Mouse (Mus musculus) embryonic facial prominence, embryonic 14.5 days (tissue): ENCODE measurements around the gene Rhbdd3. TPM values are rescaled to one million over a fixed set of nuclear protein-coding genes. Genes with fewer than 3 reads are reported as not detected.

Source experiments
- ATAC-seq: fragments of 200-750 bp; cut with Nextera tagmentation; 2 replicates; pipeline ENCODE4 v1.8.0; 2017; ENCODE audit warnings: low read depth, moderate number of reproducible peaks, moderate TSS enrichment
- DNase-seq: peaks from one replicate; pipeline ENCODE4 v3.0.0-alpha.2; 2015; ENCODE audit warnings: low spot score
- H3K27ac ChIP-seq: fragments of 300-500 bp; sonication (generic); replicated peaks from 2 replicates; pipeline ENCODE4 v1.5.1; 2014; ENCODE audit warnings: low read depth, mild to moderate bottlenecking, low read length, moderate library complexity
- H3K27me3 ChIP-seq: fragments of 300-500 bp; sonication (generic); replicated peaks from 2 replicates; pipeline ENCODE4 v1.6.1; 2014; ENCODE audit warnings: low read length; ENCODE audit not compliant: control insufficient read depth, insufficient read depth
- H3K36me3 ChIP-seq: fragments of 300-500 bp; sonication (generic); 2 replicates; pipeline ENCODE4 v1.6.1; 2014; ENCODE audit warnings: low read length, mixed read lengths; ENCODE audit not compliant: control insufficient read depth, insufficient read depth
- H3K4me1 ChIP-seq: fragments of 300-500 bp; sonication (generic); 2 replicates; pipeline ENCODE4 v1.6.1; 2014; ENCODE audit warnings: antibody characterized with exemption, low read length; ENCODE audit not compliant: control insufficient read depth, insufficient read depth
- H3K4me2 ChIP-seq: fragments of 300-500 bp; sonication (generic); 2 replicates; pipeline ENCODE4 v1.6.1; 2014; ENCODE audit warnings: low read depth, mild to moderate bottlenecking, low read length, moderate library complexity, mixed read lengths
- H3K4me3 ChIP-seq: fragments of 300-500 bp; sonication (generic); 2 replicates; pipeline ENCODE4 v1.5.1; 2014; ENCODE audit warnings: low read depth, mild to moderate bottlenecking, low read length
- H3K9ac ChIP-seq: fragments of 300-500 bp; sonication (generic); 2 replicates; pipeline ENCODE4 v1.6.1; 2014; ENCODE audit warnings: low read depth, mild to moderate bottlenecking, low read length, moderate library complexity, mixed read lengths
- H3K9me3 ChIP-seq: fragments of 300-500 bp; sonication (generic); 2 replicates; pipeline ENCODE4 v1.6.1; 2016; ENCODE audit warnings: low read length; ENCODE audit not compliant: control insufficient read depth
- WGBS: fragments of 180-500 bp; shearing (Covaris S2); extraction: QIAGEN DNeasy Blood & Tissue Kit; methylation state at CpG from one replicate; pipeline ENCODE4 v1.1.7; 2014; 5-methylcytosine and 5-hydroxymethylcytosine counted together
- polyA plus RNA-seq: library from polyadenylated mRNA; unstranded; fragments of >200 nt; fragmentation: Nextera tagmentation; extraction: Ambion mirVana; gene quantifications from 2 replicates; pipeline ENCODE4 v1.2.1, GENCODE M21; 2014

Rhbdd3 gene
- polyA plus RNA-seq, 1 experiment from 2014 or later: 21.8 TPM

- Histone ChIP-seq H3K9ac (no peak overlapping the region), H3K4me1 (no peaks in the 10 kb centered on the region), H3K27ac (no peak overlapping the region), H3K4me3 (no peak overlapping the region), H3K9me3 (no peaks in the 10 kb centered on the region), H3K4me2 (no peak overlapping the region), H3K36me3 (peaks cover 3% of the 10 kb centered on the region; the same call in 1 of the 2 replicates), H3K27me3 (no peaks in the 10 kb centered on the region)
- WGBS: 69% methylated on average over 4 of the region's 4 CpGs
- ATAC-seq (no peak), DNase-seq (no peak)
Measured at GRCm38 (mm10) chr11:5125713-5126112, 27.0 kb downstream of the Rhbdd3 start.

GRCm38 (mm10) chr11:5129035-5129480 is 30.3 kb downstream of the Rhbdd3 start:
- Histone ChIP-seq H3K27me3 (no peaks in the 10 kb centered on the region), H3K4me3 (no peak overlapping the region), H3K36me3 (peaks cover 3% of the 10 kb centered on the region; the same call in 1 of the 2 replicates), H3K27ac (no peak overlapping the region), H3K9ac (no peak overlapping the region), H3K4me1 (no peaks in the 10 kb centered on the region), H3K4me2 (no peak overlapping the region), H3K9me3 (no peaks in the 10 kb centered on the region)
- ATAC-seq (peak; percentile 51; the same call in 1 of the 2 replicates), DNase-seq (peak; percentile 23)
- 62% methylated on average over 5 of the region's 5 CpGs for WGBS

GRCm38 (mm10) chr11:5130111-5130665 is 31.5 kb downstream of the Rhbdd3 start:
- no peaks in the 10 kb centered on the region for H3K4me1 ChIP-seq
- DNase-seq: no peak
- H3K27ac ChIP-seq: no peak overlapping the region
- ATAC-seq: no peak
- H3K9me3 ChIP-seq: no peaks in the 10 kb centered on the region
- H3K9ac ChIP-seq: no peak overlapping the region
- 52% methylated on average over 4 of the region's 4 CpGs for WGBS
- H3K36me3 ChIP-seq: peaks cover 3% of the 10 kb centered on the region; the same call in 1 of the 2 replicates
- H3K4me2 ChIP-seq: no peak overlapping the region
- H3K4me3 ChIP-seq: no peak overlapping the region
- H3K27me3 ChIP-seq: no peaks in the 10 kb centered on the region

GRCm38 (mm10) chr11:5132751-5133150 is 34.0 kb downstream of the Rhbdd3 start:
- H3K27ac ChIP-seq: no peak overlapping the region
- H3K9ac ChIP-seq: no peak overlapping the region
- no peaks in the 10 kb centered on the region for H3K27me3 ChIP-seq
- DNase-seq (peak; percentile 41), ATAC-seq (no peak)
- H3K4me2 ChIP-seq: no peak overlapping the region
- peaks cover under 1% of the 10 kb centered on the region; the same call in 1 of the 2 replicates for H3K36me3 ChIP-seq
- no peaks in the 10 kb centered on the region for H3K9me3 ChIP-seq
- H3K4me3 ChIP-seq: no peak overlapping the region
- 57% methylated on average over 4 of the region's 4 CpGs for WGBS
- H3K4me1 ChIP-seq: no peaks in the 10 kb centered on the region

GRCm38 (mm10) chr11:5135914-5136313 is 37.2 kb downstream of the Rhbdd3 start:
- no peak overlapping the region for H3K4me2 ChIP-seq
- ATAC-seq (no peak), DNase-seq (no peak)
- no peak overlapping the region for H3K27ac ChIP-seq
- no peaks in the 10 kb centered on the region for H3K27me3 ChIP-seq
- H3K9ac ChIP-seq: no peak overlapping the region
- H3K4me3 ChIP-seq: no peak overlapping the region
- H3K4me1 ChIP-seq: peaks cover 7% of the 10 kb centered on the region; the same call in 1 of the 2 replicates
- 60% methylated on average over 5 of the region's 11 CpGs for WGBS
- no peaks in the 10 kb centered on the region for H3K36me3 ChIP-seq
- H3K9me3 ChIP-seq: no peaks in the 10 kb centered on the region

- no peaks in the 10 kb centered on the region for H3K9me3 ChIP-seq
- no peak overlapping the region for H3K4me3 ChIP-seq
- no peak for DNase-seq
- no peaks in the 10 kb centered on the region for H3K36me3 ChIP-seq
- no peak overlapping the region for H3K27ac ChIP-seq
- ATAC-seq: no peak
- no peak overlapping the region for H3K9ac ChIP-seq
- no peak overlapping the region for H3K4me2 ChIP-seq
- H3K27me3 ChIP-seq: no peaks in the 10 kb centered on the region
- peaks cover 8% of the 10 kb centered on the region; the same call in 1 of the 2 replicates for H3K4me1 ChIP-seq
- WGBS: 76% methylated on average over 2 of the region's 2 CpGs
Measured at GRCm38 (mm10) chr11:5138642-5139041, 39.9 kb downstream of the Rhbdd3 start.

GRCm38 (mm10) chr11:5139372-5139771 is 40.6 kb downstream of the Rhbdd3 start:
- DNase-seq (no peak), ATAC-seq (no peak)
- Histone ChIP-seq H3K36me3 (no peaks in the 10 kb centered on the region), H3K9ac (no peak overlapping the region), H3K4me2 (no peak overlapping the region), H3K4me3 (no peak overlapping the region), H3K27me3 (no peaks in the 10 kb centered on the region), H3K4me1 (peaks cover 8% of the 10 kb centered on the region; the same call in 1 of the 2 replicates), H3K9me3 (no peaks in the 10 kb centered on the region), H3K27ac (no peak overlapping the region)
- 64% methylated on average over 8 of the region's 9 CpGs for WGBS

- WGBS: 50% methylated on average over 8 of the region's 8 CpGs
- Histone ChIP-seq H3K9ac (peak overlapping the region; percentile 19; the same call in 1 of the 2 replicates), H3K27ac (no peak overlapping the region; the same call in 1 of the 2 replicates), H3K4me2 (no peak overlapping the region), H3K9me3 (no peaks in the 10 kb centered on the region), H3K4me3 (no peak overlapping the region), H3K27me3 (no peaks in the 10 kb centered on the region), H3K4me1 (peaks cover 8% of the 10 kb centered on the region; the same call in 1 of the 2 replicates), H3K36me3 (no peaks in the 10 kb centered on the region)
- ATAC-seq: peak; percentile 47; the same call in 1 of the 2 replicates
- peak; percentile 71 for DNase-seq
Measured at GRCm38 (mm10) chr11:5140619-5141018, 41.9 kb downstream of the Rhbdd3 start.

- Histone ChIP-seq H3K36me3 (no peaks in the 10 kb centered on the region), H3K9ac (no peak overlapping the region), H3K27ac (no peak overlapping the region), H3K27me3 (no peaks in the 10 kb centered on the region), H3K4me1 (peaks cover 8% of the 10 kb centered on the region; the same call in 1 of the 2 replicates), H3K4me2 (no peak overlapping the region), H3K9me3 (no peaks in the 10 kb centered on the region), H3K4me3 (no peak overlapping the region)
- ATAC-seq: no peak
- 80% methylated on average over 5 of the region's 5 CpGs for WGBS
- no peak for DNase-seq
Measured at GRCm38 (mm10) chr11:5141252-5141651, 42.5 kb downstream of the Rhbdd3 start.
